Mouse (Mus musculus) spleen, adult 2 months (tissue): ENCODE measurements at regions not wholly inside any gene's neighbourhood (a gene's known extent, or its start where the extent isn't known, plus 50 kb on each side); places are given as distances from the start of the nearest gene placed in this dataset.

Experiments
- DNase-seq, 2 experiments: peaks; one replicate each; pipeline versions ENCODE4 v3.0.0 to v3.0.0-alpha.2; 2012 to 2021; ENCODE audit warnings: low spot score in 2 of 2, low read depth in 1 of 2
- H3K27ac ChIP-seq: fragments of 200-500 bp; 2 replicates; pipeline ENCODE4 v1.5.1; 2012; ENCODE audit warnings: low read length, inconsistent platforms; ENCODE audit not compliant: insufficient read depth
- H3K27me3 ChIP-seq: fragments of 200-500 bp; 2 replicates; pipeline ENCODE4 v1.6.1; 2012; ENCODE audit warnings: mild to moderate bottlenecking, moderate library complexity, low read length, inconsistent platforms; ENCODE audit not compliant: control insufficient read depth, insufficient read depth
- H3K36me3 ChIP-seq: fragments of 200-500 bp; 2 replicates; pipeline ENCODE4 v1.6.1; 2012; ENCODE audit warnings: mild to moderate bottlenecking, low read length, inconsistent platforms; ENCODE audit not compliant: control insufficient read depth, insufficient read depth
- H3K4me1 ChIP-seq: fragments of 200-500 bp; 2 replicates; pipeline ENCODE4 v1.6.1; 2011; ENCODE audit warnings: inconsistent platforms; ENCODE audit not compliant: control insufficient read depth, insufficient read depth, insufficient read length
- H3K4me3 ChIP-seq: fragments of 200-500 bp; 2 replicates; pipeline ENCODE4 v1.5.1; 2011; ENCODE audit warnings: mild to moderate bottlenecking, inconsistent platforms; ENCODE audit not compliant: insufficient read depth, insufficient read length; ENCODE audit errors: extremely low read depth
- CTCF ChIP-seq: fragments of 200-500 bp; IDR thresholded peaks from 2 replicates; pipeline ENCODE4 v1.5.1; 2011; ENCODE audit warnings: mild to moderate bottlenecking, inconsistent platforms; ENCODE audit not compliant: insufficient read depth, insufficient read length, insufficient replicate concordance; ENCODE audit errors: extremely low read depth
- POLR2A ChIP-seq: fragments of 200-500 bp; IDR thresholded peaks from 2 replicates; pipeline ENCODE4 v1.6.1; 2011; ENCODE audit warnings: low read depth, low read length, inconsistent platforms
- WGBS: fragments of 180-500 bp; shearing (Covaris S2); methylation state at CpG from one replicate; pipeline ENCODE4 v1.1.7; 2018; 5-methylcytosine and 5-hydroxymethylcytosine counted together

- Histone ChIP-seq H3K27ac (no peak overlapping the region), H3K36me3 (no peaks in the 10 kb centered on the region), H3K4me3 (no peak overlapping the region), H3K4me1 (no peaks in the 10 kb centered on the region), H3K27me3 (no peaks in the 10 kb centered on the region)
- TF ChIP-seq POLR2A (no peak), CTCF (no peak)
- DNase-seq = no peak
- 80% methylated on average over 4 of the region's 4 CpGs for WGBS
Measured at GRCm38 (mm10) chr2:48474642-48475041, 339.3 kb upstream of the Acvr2a start.

GRCm38 (mm10) chr2:48476777-48477176, 337.1 kb upstream of the Acvr2a start:
- no peak for DNase-seq
- Histone ChIP-seq H3K27me3 (no peaks in the 10 kb centered on the region), H3K4me1 (no peaks in the 10 kb centered on the region), H3K4me3 (no peak overlapping the region), H3K27ac (no peak overlapping the region), H3K36me3 (no peaks in the 10 kb centered on the region)
- 63% methylated on average over 3 of the region's 3 CpGs for WGBS
- TF ChIP-seq CTCF (no peak), POLR2A (no peak)

GRCm38 (mm10) chr2:48477336-48477735, 336.6 kb upstream of the Acvr2a start:
- no peak for TF ChIP-seq POLR2A
- TF ChIP-seq CTCF = no peak
- DNase-seq = no peak
- Histone ChIP-seq H3K27ac (no peak overlapping the region), H3K27me3 (no peaks in the 10 kb centered on the region), H3K4me1 (no peaks in the 10 kb centered on the region), H3K36me3 (no peaks in the 10 kb centered on the region), H3K4me3 (no peak overlapping the region)
- WGBS = 93% methylated on average over 2 of the region's 2 CpGs

- no peak for DNase-seq
- TF ChIP-seq CTCF (no peak), POLR2A (no peak)
- no peaks in the 10 kb centered on the region for H3K36me3 ChIP-seq
Measured at GRCm38 (mm10) chr2:48479601-48480000, 334.3 kb upstream of the Acvr2a start.

GRCm38 (mm10) chr2:48480428-48481191, 333.3 kb upstream of the Acvr2a start:
- no peak overlapping the region for H3K27ac ChIP-seq
- no peaks in the 10 kb centered on the region for H3K27me3 ChIP-seq
- H3K4me1 ChIP-seq = no peaks in the 10 kb centered on the region
- H3K4me3 ChIP-seq = no peak overlapping the region
- DNase-seq = no peak
- H3K36me3 ChIP-seq = no peaks in the 10 kb centered on the region
- TF ChIP-seq CTCF (no peak), POLR2A (no peak)
- 88% methylated on average over 9 of the region's 9 CpGs for WGBS

More at GRCm38 (mm10) chr2:48479601-48480000, 334.3 kb upstream of the Acvr2a start:
- Histone ChIP-seq H3K4me1 (no peaks in the 10 kb centered on the region), H3K4me3 (no peak overlapping the region), H3K27me3 (no peaks in the 10 kb centered on the region), H3K27ac (no peak overlapping the region)
- WGBS = 96% methylated on average over 1 of the region's 1 CpGs

- Histone ChIP-seq H3K27ac (no peak overlapping the region), H3K4me3 (no peak overlapping the region), H3K4me1 (no peaks in the 10 kb centered on the region), H3K27me3 (no peaks in the 10 kb centered on the region), H3K36me3 (no peaks in the 10 kb centered on the region)
- WGBS = 88% methylated on average over 12 of the region's 12 CpGs
- no peak for TF ChIP-seq POLR2A
- TF ChIP-seq CTCF = no peak
- DNase-seq = no peak
Measured at GRCm38 (mm10) chr2:48481209-48481742, 332.6 kb upstream of the Acvr2a start.

- DNase-seq = no peak
- H3K27me3 ChIP-seq = no peaks in the 10 kb centered on the region
- no peaks in the 10 kb centered on the region for H3K4me1 ChIP-seq
- H3K27ac ChIP-seq = no peak overlapping the region
- WGBS = 88% methylated on average over 3 of the region's 3 CpGs
- no peak overlapping the region for H3K4me3 ChIP-seq
- H3K36me3 ChIP-seq = no peaks in the 10 kb centered on the region
- TF ChIP-seq CTCF = no peak
- TF ChIP-seq POLR2A = no peak
Measured at GRCm38 (mm10) chr2:48493574-48493973, 320.3 kb upstream of the Acvr2a start.
